Mouse (Mus musculus) regulatory T cell (primary cell): ENCODE data around the gene Vmn2r42.
"Not testable (repeated sequence)": the region's sequence is repeated elsewhere in the genome, so short reads cannot be mapped to it uniquely, and the experiment has no call there.

Experiments used
- in situ Hi-C: fragments of 300-600 bp; cut with MboI, MseI; formaldehyde crosslinking; loops from one replicate; pipeline ENCODE4 v1.15.1; 2025; ENCODE audit warnings: high pct_unique_total_duplicates

Gene Vmn2r42

DNA sequence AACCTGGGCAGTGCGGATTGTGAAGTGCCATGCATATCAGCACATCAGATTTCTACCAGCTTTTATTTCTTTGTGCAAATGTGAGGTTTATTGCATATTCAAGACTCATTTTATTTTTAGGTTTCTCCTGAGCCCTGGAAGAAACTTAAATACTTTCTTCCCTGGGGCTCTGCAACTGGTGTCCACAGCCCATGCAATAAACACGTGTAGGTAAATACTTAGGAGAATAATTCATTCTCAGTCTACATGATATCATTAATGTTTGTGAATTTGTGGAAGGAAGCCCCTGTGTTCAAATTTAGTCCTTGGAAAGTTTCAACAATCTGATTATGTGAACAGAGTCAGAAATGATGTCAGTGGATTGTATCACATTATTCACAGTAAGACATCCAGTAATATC, at the start of gene Vmn2r42:
Vmn2r42 (minus strand) TSS at position 101 of the 400 bp plus-strand sequence.
- in situ Hi-C loops = loop anchor here (10.0 kb wide), 1 partner anchor 715 kb away; the partner anchor contains the start of gene Vmn2r32

DNA sequence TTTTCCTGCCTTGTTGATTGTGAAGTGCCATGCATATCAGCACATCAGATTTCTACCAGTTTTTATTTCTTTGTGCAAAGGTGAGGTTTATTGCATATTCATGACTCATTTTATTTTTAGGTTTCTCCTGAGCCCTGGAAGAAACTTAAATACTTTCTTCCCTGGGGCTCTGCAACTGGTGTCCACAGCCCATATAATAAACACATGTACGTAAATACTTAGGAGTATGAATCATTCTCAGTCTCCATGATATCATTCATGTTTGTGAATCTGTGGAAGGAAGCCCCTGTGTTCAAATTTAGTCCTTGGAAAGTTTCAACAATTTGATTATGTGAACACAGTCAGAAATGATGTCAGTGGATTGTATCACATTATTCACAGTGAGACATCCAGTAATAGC, 38.6 kb downstream of the Vmn2r42 start, which contains the start of gene Vmn2r41:
Vmn2r41 (minus strand) TSS at position 101 of the 400 bp plus-strand sequence.
- in situ Hi-C loops = not testable (repeated sequence)
